Mouse (Mus musculus): ENCODE data around the gene 1700037C18Rik. TPM values are rescaled to one million over a fixed set of nuclear protein-coding genes. Genes with fewer than 3 reads are reported as not detected.

Gene 1700037C18Rik
- 3.5 and 4.2 TPM in 2 replicates for total RNA-seq (2012; rRNA removed)
- polyA plus RNA-seq (2012; ENCODE audit: insufficient read depth in 1 of 2, insufficient read length in 2 of 2, low read depth in 1 of 2, low replicate concordance in 2 of 2, missing spikeins in 1 of 2) = 1 to 10 TPM in 1 of 2 experiments, not detected in 1; 7.2 TPM

GRCm38 (mm10) chr16:3908537-3909111 is at the start of gene 1700037C18Rik, which contains the start of gene Cluap1:
TSS of gene 1700037C18Rik (minus strand) at chr16:3908689.
TSS of gene Cluap1 (plus strand) at chr16:3908801.
- peaks cover 5 to 10% of the 10 kb centered on the region in 2 experiments for H3K36me3 ChIP-seq (ENCODE audit: control insufficient read depth in 1 of 2, insufficient read depth in 2 of 2, low read length in 2 of 2)
- peaks cover 0 to 3% of the 10 kb centered on the region in 2 experiments; a peak in 1 of 4 replicates for H3K4me1 ChIP-seq (ENCODE audit: control insufficient read depth in 1 of 2, insufficient read depth in 2 of 2, low read length in 2 of 2)
- H3K9ac ChIP-seq (ENCODE audit: control insufficient read depth, low read depth, low read length, poor library complexity, severe bottlenecking) = peak within 1 kb of the TSS; percentile 87
- H3K27ac ChIP-seq (ENCODE audit: control insufficient read depth, low read depth, low read length) = peak within 1 kb of the TSS; percentile 97
- peak within 1 kb of the TSS; percentile 75 to 94 for H3K4me3 ChIP-seq (ENCODE audit: control insufficient read depth in 1 of 2, insufficient read depth in 1 of 2, low read depth in 2 of 2, low read length in 2 of 2)
- DNase-seq (ENCODE audit: low read depth, low spot score) = peak; percentile 96
- H3K9me3 ChIP-seq (replicated peaks; ENCODE audit: insufficient read depth, low read length) = no peaks in the 10 kb centered on the region
- no peaks in the 10 kb centered on the region for H3K27me3 ChIP-seq (ENCODE audit: control insufficient read depth in 1 of 2, insufficient read depth in 2 of 2, low read length in 2 of 2)
- peaks cover 13% of the 10 kb centered on the region for H3K79me2 ChIP-seq (ENCODE audit: control insufficient read depth, insufficient read depth, low read length, poor library complexity)
- peak; percentile 84 for TF ChIP-seq MXI1 (IDR thresholded peaks at IDR 0.05; ENCODE audit: low read depth, low read length)
- peak; percentile 24; the same call in 1 of the 2 replicates for TF ChIP-seq ETS1 (IDR thresholded peaks at IDR 0.05; ENCODE audit: low read depth, low read length)
- TF ChIP-seq E2F4 (IDR thresholded peaks at IDR 0.05; ENCODE audit: borderline replicate concordance, low read depth, low read length) = peak; percentile 66
- peak; percentile 46 to 66; a peak in 3 of 4 replicates for TF ChIP-seq POLR2A (IDR thresholded peaks at IDR 0.05; ENCODE audit: control insufficient read depth in 1 of 2, insufficient read depth in 1 of 2, low read depth in 1 of 2, low read length in 2 of 2, poor library complexity in 1 of 2)
- TF ChIP-seq ZMIZ1 (IDR thresholded peaks at IDR 0.05; ENCODE audit: low read depth, low read length) = peak; percentile 46; the same call in 1 of the 2 replicates
- no peak for TF ChIP-seq MAZ (IDR thresholded peaks at IDR 0.05; ENCODE audit: low read depth, low read length)
- no peak for TF ChIP-seq EP300 (IDR thresholded peaks at IDR 0.05; ENCODE audit: low read depth in 1 of 2, low read length in 2 of 2)
- TF ChIP-seq ZNF384 (IDR thresholded peaks at IDR 0.05; ENCODE audit: low read depth, low read length) = no peak
- TF ChIP-seq SIN3A (IDR thresholded peaks at IDR 0.05; ENCODE audit: low read length) = peak; percentile 96
- TF ChIP-seq CHD1 (IDR thresholded peaks at IDR 0.05; ENCODE audit: low read depth, low read length) = no peak
- TF ChIP-seq MYB (IDR thresholded peaks at IDR 0.05; ENCODE audit: low read depth, low read length) = no peak
- peak; percentile 76 for TF ChIP-seq MYC (IDR thresholded peaks at IDR 0.05; ENCODE audit: low read depth, low read length)
- peak; percentile 92 for TF ChIP-seq TBP (IDR thresholded peaks at IDR 0.05; ENCODE audit: low read depth, low read length)
- no peak for TF ChIP-seq MAFK (IDR thresholded peaks at IDR 0.05; ENCODE audit: borderline replicate concordance, low read depth, low read length)
- TF ChIP-seq KAT2A (conservative IDR thresholded peaks at IDR 0.05; ENCODE audit: low read depth, low read length) = no peak; the same call in 1 of the 2 replicates
- TF ChIP-seq UBTF (IDR thresholded peaks at IDR 0.05; ENCODE audit: borderline replicate concordance, insufficient read depth, low read depth, low read length) = no peak
- TF ChIP-seq MAX (IDR thresholded peaks at IDR 0.05; ENCODE audit: low read length) = no peak
- no peak for TF ChIP-seq ZKSCAN1 (IDR thresholded peaks at IDR 0.05; ENCODE audit: low read depth, low read length)
- peak; percentile 61 to 78 (median 62) for TF ChIP-seq CTCF (IDR thresholded peaks at IDR 0.05 in 2 of 3, conservative IDR thresholded peaks at IDR 0.05 in 1 of 3; ENCODE audit: control insufficient read depth in 1 of 3, insufficient read depth in 1 of 3, low read depth in 2 of 3, low read length in 3 of 3, poor library complexity in 1 of 3, severe bottlenecking in 1 of 3)
- no peak for TF ChIP-seq RCOR1 (IDR thresholded peaks at IDR 0.05; ENCODE audit: low read depth, low read length)
- TF ChIP-seq USF2 (IDR thresholded peaks at IDR 0.05; ENCODE audit: borderline replicate concordance in 1 of 2, insufficient read depth in 1 of 2, low read depth in 1 of 2, low read length in 2 of 2) = no peak
- no peak for TF ChIP-seq BHLHE40 (IDR thresholded peaks at IDR 0.05; ENCODE audit: borderline replicate concordance, low read depth, low read length)
- no peak for TF ChIP-seq POLR2AphosphoS5 (IDR thresholded peaks at IDR 0.05; ENCODE audit: borderline replicate concordance, low read depth, low read length)
- TF ChIP-seq GATA1 (IDR thresholded peaks at IDR 0.05; ENCODE audit: low read depth, low read length) = no peak
- TF ChIP-seq TAL1 (IDR thresholded peaks at IDR 0.05; ENCODE audit: low read length) = no peak
- TF ChIP-seq NELFE (IDR thresholded peaks at IDR 0.05; ENCODE audit: low read depth, low read length) = peak; percentile 60
- peak; percentile 27; the same call in 1 of the 2 replicates for TF ChIP-seq SMC3 (IDR thresholded peaks at IDR 0.05; ENCODE audit: low read depth, low read length)
- 0 out of 2 replicates have a peak, but pooled peaks have one; percentile 53 for TF ChIP-seq TCF12 (IDR thresholded peaks at IDR 0.05; ENCODE audit: low read depth, low read length)
- no peak; the same call in 1 of the 2 replicates for TF ChIP-seq ZC3H11A (IDR thresholded peaks at IDR 0.05; ENCODE audit: low read depth, low read length)
- TF ChIP-seq CHD2 (IDR thresholded peaks at IDR 0.05; ENCODE audit: low read length) = no peak
- TF ChIP-seq NRF1 (IDR thresholded peaks at IDR 0.05; ENCODE audit: insufficient read depth, low read depth, low read length, poor library complexity, severe bottlenecking) = peak; percentile 77
- peak; percentile 73; the same call in 1 of the 2 replicates for TF ChIP-seq POLR2AphosphoS2 (IDR thresholded peaks at IDR 0.05; ENCODE audit: low read length)
- TF ChIP-seq JUND (IDR thresholded peaks at IDR 0.05; ENCODE audit: low read depth, low read length) = no peak
- TF ChIP-seq ELF1 (IDR thresholded peaks at IDR 0.05; ENCODE audit: low read depth, low read length) = peak; percentile 74; the same call in 1 of the 2 replicates
- peak; percentile 37 for TF ChIP-seq RAD21 (IDR thresholded peaks at IDR 0.05; ENCODE audit: low read depth, low read length)
- TF ChIP-seq MEF2A (IDR thresholded peaks at IDR 0.05; ENCODE audit: extremely low read depth, insufficient replicate concordance, low read depth, low read length, poor library complexity, severe bottlenecking) = no peak

Measured in MEL (cell line).